Mouse (Mus musculus): Measurements from ENCODE around the gene Mthfs.

DNA sequence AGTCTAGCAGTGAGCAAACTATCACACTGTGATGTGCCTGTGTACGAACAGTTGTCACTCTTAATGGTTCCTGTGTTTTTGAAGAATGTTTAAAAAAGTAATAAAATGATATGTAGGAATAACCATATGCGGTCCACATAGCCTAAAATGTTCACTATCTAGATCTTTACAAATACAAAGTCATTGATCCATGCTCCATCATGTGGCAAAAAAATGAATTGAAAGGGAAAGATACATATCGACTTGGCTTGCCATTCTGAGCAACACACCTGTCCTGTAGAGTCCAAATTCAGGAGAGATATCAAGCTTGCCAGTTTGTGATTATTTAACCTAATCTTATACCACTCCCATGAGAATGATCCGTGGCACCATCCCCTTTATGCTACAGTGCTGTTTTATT is 164.2 kb downstream of the Mthfs start:
- no peak for TF ChIP-seq CTCF (IDR thresholded peaks at IDR 0.05; ENCODE audit: control insufficient read depth, insufficient read depth, insufficient replicate concordance, low read depth, low read length)
- no peak for TF ChIP-seq POLR2A (IDR thresholded peaks at IDR 0.05; ENCODE audit: control insufficient read depth, low read depth, low read length)

Measured in testis, adult 2 months (tissue).